In genomic region chr7:127016971-127017949, GRCm38 (mm10) we compare ENCODE assay signal across 7 mouse cellular contexts. TPM values are rescaled to one million over a fixed set of nuclear protein-coding genes. Genes with fewer than 3 reads are reported as not detected.
A peak's percentile ranks its signal among the peaks of the same experiment; 100 is the strongest.
DNase-seq lines count a peak whose midpoint lies in the region; ATAC-seq lines count a peak whose summit lies in the region.

Pagr1a (minus strand) TSS chr7:127017352.

- H3K27ac ChIP-seq in intestine, embryonic 15.5 days, result peak within 1 kb of the TSS; percentile 98
- peak within 1 kb of the TSS; percentile 96 for H3K27ac ChIP-seq in midbrain, embryonic 10.5 days (replicated peaks)

- peaks cover 9% of the 10 kb centered on the region; the same call in 1 of the 2 replicates for H3K36me3 ChIP-seq in intestine, embryonic 15.5 days
- H3K36me3 ChIP-seq in midbrain, embryonic 10.5 days, result peaks cover 45% of the 10 kb centered on the region

- 2% methylated on average over 39 of the region's 39 CpGs for WGBS in intestine, embryonic 15.5 days
- WGBS in midbrain, embryonic 10.5 days, result 6% methylated on average over 39 of the region's 39 CpGs

- intact Hi-C loops in gastrocnemius, postnatal 36 days (cut with DNase I), result loop anchor here (1.0 to 10.0 kb wide), 4 partner anchors 9 to 260 kb away; partner anchors contain the start of genes Cdipt, Cdiptos and Mapk3
- intact Hi-C loops in left cerebral cortex, postnatal 25 days (cut with DNase I), result loop anchor here (2.0 kb wide), 2 partner anchors 88 to 154 kb away; partner anchors contain the start of gene Ino80e

- H3K4me1 ChIP-seq in intestine, embryonic 15.5 days (replicated peaks), result peaks cover 68% of the 10 kb centered on the region
- peaks cover 84% of the 10 kb centered on the region for H3K4me1 ChIP-seq in midbrain, embryonic 10.5 days

- peak within 1 kb of the TSS; percentile 87 for H3K9ac ChIP-seq in intestine, embryonic 15.5 days

- peak; percentile 96 for DNase-seq in adrenal gland, adult 2 months
- peak; percentile 100 for DNase-seq in embryo, embryonic 11.5 days (ENCODE audit: low read depth, low spot score)
- peak; percentile 94 to 95 for DNase-seq in gastrocnemius, postnatal 36 days
- peak; percentile 98 for DNase-seq in left cerebral cortex, postnatal 25 days (ENCODE audit: low spot score in 2 of 2)
- DNase-seq in midbrain, embryonic 10.5 days (ENCODE audit: low spot score), result peak; percentile 99
- DNase-seq in right cerebral cortex, postnatal 4 days, result peak; percentile 97

- peak within 1 kb of the TSS; percentile 68 for H3K4me3 ChIP-seq in intestine, embryonic 15.5 days (replicated peaks)
- H3K4me3 ChIP-seq in midbrain, embryonic 10.5 days, result peak within 1 kb of the TSS; percentile 91

- ATAC-seq in intestine, embryonic 15.5 days, result peak; percentile 83

- peak within 1 kb of the TSS; percentile 87 for H3K4me2 ChIP-seq in intestine, embryonic 15.5 days (replicated peaks)

- no peaks in the 10 kb centered on the region for H3K9me3 ChIP-seq in intestine, embryonic 15.5 days
- H3K9me3 ChIP-seq in midbrain, embryonic 10.5 days (replicated peaks), result no peaks in the 10 kb centered on the region

- H3K27me3 ChIP-seq in intestine, embryonic 15.5 days (replicated peaks), result no peaks in the 10 kb centered on the region
- H3K27me3 ChIP-seq in midbrain, embryonic 10.5 days (ENCODE audit: low read depth, poor library complexity, severe bottlenecking), result no peaks in the 10 kb centered on the region

RNA-seq across cellular contexts. Expression of gene Pagr1a, which starts in this region (rescaled TPM):
- 10 to 100 TPM; 16.4 to 20.3 TPM for total RNA-seq in adrenal gland, adult 2 months (2021)
- 0.66 and 13.1 TPM in 2 replicates for polyA plus RNA-seq in adrenal gland, adult 2 months (2012; rRNA removed)
- 10 to 100 TPM in 1 of 2 experiments, 1 to 10 TPM in 1; 6.1 to 11.4 TPM for total RNA-seq in gastrocnemius, postnatal 36 days (2021)
- polyA plus RNA-seq in intestine, embryonic 15.5 days (2015; fragmentation: Nextera tagmentation; extraction: Ambion mirVana), result 48.4 and 52.6 TPM in 2 replicates
- total RNA-seq in left cerebral cortex, postnatal 25 days (2021), result 10 to 100 TPM; 22.5 to 23.9 TPM
- polyA plus RNA-seq in midbrain, embryonic 10.5 days (2016; fragmentation: Nextera tagmentation; extraction: Ambion mirVana), result 103 and 104 TPM in 2 replicates

Comparison
In these comparisons a context has a peak if more than half of its experiments do, and no peak if none do; other contexts are left out.
1. Peak in every context shown above with its lines: DNase-seq, ATAC-seq, H3K4me3 ChIP-seq and H3K27ac ChIP-seq.